Mouse (Mus musculus): ENCODE data around the gene Aff2. TPM values are rescaled to one million over a fixed set of nuclear protein-coding genes. Genes with fewer than 3 reads are reported as not detected.

The Aff2 gene
- 7.6 and 16.3 TPM in 2 replicates for polyA plus RNA-seq (2012; rRNA removed)

DNA sequence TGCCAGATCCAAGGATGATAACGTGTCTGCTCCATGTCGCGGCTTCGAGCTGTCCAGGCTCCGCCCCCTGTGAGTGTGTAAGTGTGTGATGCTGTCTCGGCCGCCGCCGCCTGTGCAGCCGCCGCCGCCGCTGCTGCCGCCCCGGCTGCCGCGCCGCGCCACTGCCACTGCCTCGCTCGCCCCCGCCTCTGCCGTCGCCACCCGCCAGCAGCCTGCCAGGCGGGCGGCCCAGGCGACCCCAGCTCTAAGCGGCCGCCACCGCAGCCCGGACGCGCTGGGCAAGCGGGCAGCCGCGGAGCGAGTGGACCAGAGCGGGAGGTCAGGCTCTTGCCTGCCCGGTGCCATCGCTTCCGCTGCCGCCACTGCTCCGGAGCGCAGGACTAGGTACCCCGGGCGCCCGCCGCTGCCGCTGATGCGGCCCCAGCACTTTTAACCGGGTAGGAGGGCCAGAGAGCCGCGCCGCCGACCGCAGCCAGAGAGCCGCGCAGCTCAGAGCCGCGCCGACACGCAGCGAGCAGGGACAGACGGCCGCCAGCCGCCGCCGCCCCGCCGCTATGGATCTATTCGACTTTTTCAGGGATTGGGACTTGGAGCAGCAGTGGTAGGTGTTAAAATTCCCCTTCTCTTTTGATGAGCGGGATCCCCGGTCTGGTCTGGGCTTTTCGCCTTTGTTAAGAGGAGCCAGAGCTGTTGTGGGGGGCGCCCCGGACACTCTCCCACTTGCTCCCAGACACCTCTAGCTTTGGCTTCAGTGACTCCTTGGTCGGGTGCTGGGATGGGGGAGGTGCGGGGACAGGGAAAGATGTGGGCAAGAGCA is at the start of gene Aff2:
TSS of gene Aff2 (plus strand) at position 57 of the 817 bp plus-strand sequence.
- TF ChIP-seq CTCF (IDR thresholded peaks at IDR 0.05; ENCODE audit: borderline replicate concordance, extremely low read depth, insufficient read depth, insufficient read length) (no peak), POLR2A (IDR thresholded peaks at IDR 0.05; ENCODE audit: borderline replicate concordance, extremely low read depth, insufficient read depth, insufficient read length, poor library complexity, severe bottlenecking) (no peak)
- DNase-seq (ENCODE audit: low read depth): peak; percentile 78

DNA sequence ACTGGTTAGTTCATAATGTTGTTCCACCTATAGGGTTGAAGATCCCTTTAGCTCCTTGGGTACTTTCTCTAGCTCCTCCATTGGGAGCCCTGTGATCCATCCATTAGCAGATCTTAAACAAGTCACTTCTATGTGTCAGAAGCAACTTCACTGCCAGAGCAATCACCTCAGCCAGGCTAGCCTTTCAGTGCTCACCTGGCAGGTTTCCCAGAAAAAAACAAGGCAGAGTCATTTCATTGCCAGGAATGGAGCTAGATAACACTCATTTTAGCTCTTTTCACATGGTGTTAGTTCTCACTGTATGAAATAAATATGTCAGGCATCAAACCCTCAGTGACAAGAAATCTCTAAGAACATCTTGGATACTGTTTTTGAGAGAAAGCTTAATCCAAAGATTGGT is 22.8 kb upstream of the Aff2 start:
- TF ChIP-seq POLR2A (IDR thresholded peaks at IDR 0.05; ENCODE audit: borderline replicate concordance, extremely low read depth, insufficient read depth, insufficient read length, poor library complexity, severe bottlenecking) (no peak), CTCF (IDR thresholded peaks at IDR 0.05; ENCODE audit: borderline replicate concordance, extremely low read depth, insufficient read depth, insufficient read length) (no peak)
- peak; percentile 57 for DNase-seq (ENCODE audit: low read depth)

DNA sequence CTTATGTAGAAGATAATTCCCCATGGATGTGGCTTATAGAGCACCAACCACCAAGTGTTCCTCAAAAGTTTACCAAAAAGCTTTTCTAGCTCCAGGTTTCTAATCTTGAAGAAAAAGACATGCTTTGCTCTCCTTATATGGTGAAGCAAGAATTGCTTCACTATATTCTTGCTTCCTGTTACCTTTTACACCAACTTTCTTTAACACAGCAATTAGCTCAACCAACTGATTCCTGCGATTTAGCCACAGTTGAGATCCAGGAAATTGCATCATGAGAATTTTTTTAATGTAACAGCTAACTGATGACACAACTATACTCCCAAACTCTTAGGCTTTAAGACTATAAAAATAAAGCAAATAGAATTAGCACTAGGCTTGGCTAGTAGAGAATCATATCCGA is 4.5 kb upstream of the Aff2 start:
- no peak for DNase-seq (ENCODE audit: low read depth)
- TF ChIP-seq CTCF (IDR thresholded peaks at IDR 0.05; ENCODE audit: borderline replicate concordance, extremely low read depth, insufficient read depth, insufficient read length): no peak
- TF ChIP-seq POLR2A (IDR thresholded peaks at IDR 0.05; ENCODE audit: borderline replicate concordance, extremely low read depth, insufficient read depth, insufficient read length, poor library complexity, severe bottlenecking): no peak

DNA sequence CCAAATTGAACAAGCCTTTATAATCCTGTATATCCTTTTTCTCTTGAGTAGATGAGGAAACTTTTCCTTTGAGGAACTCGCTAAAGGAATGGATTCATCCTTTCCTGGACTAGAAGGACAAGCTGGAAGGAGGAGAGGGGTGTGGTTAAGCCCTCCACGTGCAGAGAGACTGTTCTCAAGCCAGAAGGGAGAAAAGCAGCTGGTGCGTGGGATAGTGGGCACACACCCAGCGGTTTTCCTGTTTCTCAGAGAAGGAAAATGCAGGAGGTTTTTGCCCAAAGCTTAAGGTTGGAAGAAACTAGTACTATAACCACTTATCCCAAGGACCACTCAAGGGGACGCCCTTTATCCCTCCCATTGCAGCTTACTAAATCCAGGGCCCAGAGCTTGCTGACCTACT is 734 bp upstream of the Aff2 start:
- DNase-seq (ENCODE audit: low read depth): no peak
- TF ChIP-seq POLR2A (IDR thresholded peaks at IDR 0.05; ENCODE audit: borderline replicate concordance, extremely low read depth, insufficient read depth, insufficient read length, poor library complexity, severe bottlenecking) (no peak), CTCF (IDR thresholded peaks at IDR 0.05; ENCODE audit: borderline replicate concordance, extremely low read depth, insufficient read depth, insufficient read length) (no peak)

DNA sequence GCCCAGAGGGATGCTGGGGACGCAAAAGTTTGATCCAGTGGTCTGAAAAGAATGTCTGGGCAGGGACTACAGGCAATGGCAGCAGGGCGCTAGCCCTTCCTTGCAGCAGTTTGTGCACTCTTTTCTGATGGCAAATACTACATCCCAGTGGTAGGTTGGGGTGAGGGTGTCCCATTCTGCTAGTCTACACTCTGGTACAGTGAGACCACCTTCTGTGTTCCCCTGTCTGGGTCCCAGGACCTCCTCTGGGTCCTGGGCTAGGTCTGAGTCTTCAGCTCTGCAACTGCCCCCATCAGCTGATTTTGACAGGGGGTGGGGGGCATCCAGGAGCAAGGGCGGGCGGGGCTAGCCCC is 233 bp upstream of the Aff2 start:
- TF ChIP-seq POLR2A (IDR thresholded peaks at IDR 0.05; ENCODE audit: borderline replicate concordance, extremely low read depth, insufficient read depth, insufficient read length, poor library complexity, severe bottlenecking) (no peak), CTCF (IDR thresholded peaks at IDR 0.05; ENCODE audit: borderline replicate concordance, extremely low read depth, insufficient read depth, insufficient read length) (no peak)
- peak; percentile 36 for DNase-seq (ENCODE audit: low read depth)

DNA sequence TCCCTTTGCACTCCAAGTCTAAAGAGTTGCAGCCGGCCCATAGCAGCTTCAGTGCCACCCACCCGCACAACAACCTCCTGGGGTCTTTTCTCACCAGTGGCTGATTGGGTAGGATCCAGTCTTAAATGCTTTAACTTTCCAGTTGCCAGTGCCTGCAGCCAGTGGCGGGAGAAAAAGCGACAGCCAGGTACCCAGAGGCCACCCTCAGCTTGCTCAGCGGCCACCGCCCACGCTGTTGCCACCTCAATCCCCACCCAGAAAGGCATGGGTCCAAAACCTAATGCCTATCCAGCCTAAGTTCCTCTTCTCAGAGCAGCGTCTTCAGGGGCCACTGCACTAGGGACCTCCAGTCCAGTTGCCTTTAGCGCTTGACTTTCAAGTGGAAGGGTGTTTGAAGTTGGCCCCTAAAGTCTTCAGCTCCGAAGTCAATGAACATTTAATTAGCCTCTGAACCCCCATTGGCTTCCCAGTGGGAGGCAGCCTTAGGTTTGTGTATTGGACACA is 1.0 kb downstream of the Aff2 start:
- DNase-seq (ENCODE audit: low read depth): peak; percentile 23
- no peak for TF ChIP-seq POLR2A (IDR thresholded peaks at IDR 0.05; ENCODE audit: borderline replicate concordance, extremely low read depth, insufficient read depth, insufficient read length, poor library complexity, severe bottlenecking)
- TF ChIP-seq CTCF (IDR thresholded peaks at IDR 0.05; ENCODE audit: borderline replicate concordance, extremely low read depth, insufficient read depth, insufficient read length): no peak

DNA sequence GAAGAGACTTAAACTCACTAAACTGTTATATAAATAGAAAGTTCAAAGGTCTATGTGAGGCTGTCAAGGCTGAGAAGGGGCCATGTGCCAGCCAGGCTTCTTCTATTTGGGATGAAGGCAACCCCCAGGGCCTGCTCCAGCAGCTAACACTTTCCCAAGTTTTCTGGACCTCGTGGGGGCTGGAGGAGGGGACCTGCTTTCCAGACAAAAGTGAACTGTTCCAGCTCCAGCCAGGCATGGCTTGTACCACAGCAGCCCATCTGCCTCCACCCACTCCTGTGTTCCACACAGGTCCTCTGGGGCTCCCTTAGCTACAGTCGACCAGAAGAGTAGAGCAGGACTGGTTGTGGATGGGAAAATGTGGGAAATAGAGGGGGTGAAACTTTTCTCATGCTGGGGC is 4.1 kb downstream of the Aff2 start:
- no peak for TF ChIP-seq CTCF (IDR thresholded peaks at IDR 0.05; ENCODE audit: borderline replicate concordance, extremely low read depth, insufficient read depth, insufficient read length)
- no peak for TF ChIP-seq POLR2A (IDR thresholded peaks at IDR 0.05; ENCODE audit: borderline replicate concordance, extremely low read depth, insufficient read depth, insufficient read length, poor library complexity, severe bottlenecking)
- DNase-seq (ENCODE audit: low read depth): peak; percentile 40

DNA sequence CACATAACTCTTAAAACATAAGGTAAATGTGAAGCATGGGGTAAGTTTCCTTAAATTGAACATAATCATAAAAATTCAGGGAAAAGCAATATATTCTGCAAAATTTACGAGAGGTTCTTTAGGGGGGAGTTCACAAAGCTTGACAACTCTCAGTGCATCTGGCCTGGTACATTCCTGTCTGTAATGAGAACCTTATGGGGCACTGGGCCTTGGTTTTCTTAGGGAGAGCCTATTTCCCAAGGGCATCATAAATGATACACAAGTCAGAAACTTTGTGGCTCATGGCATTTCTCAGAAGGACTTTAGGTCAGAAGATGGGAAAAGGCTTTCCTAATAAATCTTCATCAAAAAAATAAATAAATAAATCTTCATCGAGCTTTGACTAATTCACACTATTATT is 13.2 kb downstream of the Aff2 start:
- TF ChIP-seq CTCF (IDR thresholded peaks at IDR 0.05; ENCODE audit: borderline replicate concordance, extremely low read depth, insufficient read depth, insufficient read length) (no peak), POLR2A (IDR thresholded peaks at IDR 0.05; ENCODE audit: borderline replicate concordance, extremely low read depth, insufficient read depth, insufficient read length, poor library complexity, severe bottlenecking) (no peak)

DNA sequence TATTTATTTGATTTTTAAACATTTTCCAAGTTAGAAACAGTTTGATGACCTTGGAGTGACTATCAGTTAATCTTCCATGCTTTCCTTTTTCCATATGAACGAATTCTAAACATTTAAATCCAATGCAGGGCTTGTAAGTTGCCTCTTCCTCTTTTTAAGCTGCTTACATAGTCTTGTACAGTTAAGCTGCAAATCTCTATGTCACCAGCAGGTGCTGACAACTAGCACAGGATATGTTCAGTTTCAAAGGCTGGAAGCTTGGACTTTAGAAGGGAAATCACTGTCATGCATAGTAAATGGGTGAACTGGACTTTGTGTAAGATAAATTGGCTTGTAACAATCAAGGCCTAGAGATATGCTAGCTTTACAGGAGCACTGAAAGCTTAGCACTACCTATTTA is 29.6 kb downstream of the Aff2 start:
- DNase-seq (ENCODE audit: low read depth): peak; percentile 59

More for the DNA sequence above, 13.2 kb downstream of the Aff2 start:
- no peak for DNase-seq (ENCODE audit: low read depth)

DNA sequence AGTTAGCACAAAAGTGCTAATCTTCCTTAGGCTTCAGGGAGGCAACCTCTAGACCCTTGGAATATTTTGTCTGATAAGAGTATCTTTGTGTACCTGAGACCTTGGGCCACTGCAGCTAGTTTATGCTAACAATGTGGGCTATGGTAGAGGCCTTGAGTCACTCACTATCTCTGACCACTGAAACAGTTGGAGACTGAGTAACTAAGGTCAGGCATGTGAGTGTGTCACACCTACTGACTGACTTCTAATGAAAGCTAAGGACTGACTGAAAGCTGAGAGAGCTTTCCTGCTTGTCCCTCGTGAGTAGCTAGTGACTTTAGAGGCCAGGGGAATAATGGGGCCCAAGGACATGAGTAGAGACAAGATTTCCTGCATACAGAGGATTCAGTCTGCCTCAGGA is 54.9 kb downstream of the Aff2 start:
- no peak for DNase-seq (ENCODE audit: low read depth)
- no peak for TF ChIP-seq CTCF (IDR thresholded peaks at IDR 0.05; ENCODE audit: borderline replicate concordance, extremely low read depth, insufficient read depth, insufficient read length)
- TF ChIP-seq POLR2A (IDR thresholded peaks at IDR 0.05; ENCODE audit: borderline replicate concordance, extremely low read depth, insufficient read depth, insufficient read length, poor library complexity, severe bottlenecking): no peak

More for the DNA sequence above, 29.6 kb downstream of the Aff2 start:
- no peak for TF ChIP-seq POLR2A (IDR thresholded peaks at IDR 0.05; ENCODE audit: borderline replicate concordance, extremely low read depth, insufficient read depth, insufficient read length, poor library complexity, severe bottlenecking)
- TF ChIP-seq CTCF (IDR thresholded peaks at IDR 0.05; ENCODE audit: borderline replicate concordance, extremely low read depth, insufficient read depth, insufficient read length): peak; percentile 45; the same call in 1 of the 2 replicates

DNA sequence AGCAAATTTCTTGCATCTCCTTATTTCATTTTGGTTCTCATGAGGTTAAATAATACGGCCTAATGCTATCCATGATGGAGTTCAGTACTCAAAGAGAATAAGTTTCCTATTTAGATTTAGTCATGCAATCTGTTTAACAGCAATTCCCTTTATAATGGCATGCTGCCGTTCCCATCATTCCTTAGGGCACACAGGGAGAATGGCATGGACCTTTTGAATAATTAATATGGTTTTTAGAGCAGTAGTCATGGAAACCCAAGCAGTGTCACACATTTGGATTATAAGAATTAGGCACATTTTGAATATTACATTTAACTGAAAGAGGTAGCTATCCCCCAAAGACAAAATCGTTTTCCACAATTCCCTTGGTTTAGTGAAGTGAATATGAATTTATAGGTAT is 78.3 kb downstream of the Aff2 start:
- peak; percentile 63 for DNase-seq (ENCODE audit: low read depth)
- TF ChIP-seq POLR2A (IDR thresholded peaks at IDR 0.05; ENCODE audit: borderline replicate concordance, extremely low read depth, insufficient read depth, insufficient read length, poor library complexity, severe bottlenecking) (no peak), CTCF (IDR thresholded peaks at IDR 0.05; ENCODE audit: borderline replicate concordance, extremely low read depth, insufficient read depth, insufficient read length) (no peak)

DNA sequence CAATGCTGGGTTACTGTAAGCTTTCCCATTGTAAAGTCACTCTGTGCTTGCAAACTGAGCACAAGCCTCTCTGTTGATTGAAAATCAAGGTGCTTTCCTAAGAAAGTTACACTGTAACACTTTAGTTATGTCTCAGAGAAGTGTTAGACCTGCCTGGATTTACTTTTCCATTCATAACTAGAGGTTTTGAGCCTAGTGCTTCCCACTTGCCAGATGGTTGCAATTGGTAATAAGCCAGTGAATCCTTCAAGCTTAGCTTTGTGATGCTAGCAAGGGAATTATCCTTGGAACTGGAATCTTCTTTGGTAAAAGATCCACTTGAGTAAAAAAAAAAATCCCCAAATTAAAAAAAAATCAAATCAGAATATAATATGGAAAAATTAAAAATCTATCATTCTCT is 81.8 kb downstream of the Aff2 start:
- TF ChIP-seq POLR2A (IDR thresholded peaks at IDR 0.05; ENCODE audit: borderline replicate concordance, extremely low read depth, insufficient read depth, insufficient read length, poor library complexity, severe bottlenecking) (no peak), CTCF (IDR thresholded peaks at IDR 0.05; ENCODE audit: borderline replicate concordance, extremely low read depth, insufficient read depth, insufficient read length) (no peak)
- peak; percentile 65 for DNase-seq (ENCODE audit: low read depth)

All from brain, embryonic 14.5 days (tissue).